Mouse (Mus musculus): ENCODE data around the gene Atp6v1c2.

DNA sequence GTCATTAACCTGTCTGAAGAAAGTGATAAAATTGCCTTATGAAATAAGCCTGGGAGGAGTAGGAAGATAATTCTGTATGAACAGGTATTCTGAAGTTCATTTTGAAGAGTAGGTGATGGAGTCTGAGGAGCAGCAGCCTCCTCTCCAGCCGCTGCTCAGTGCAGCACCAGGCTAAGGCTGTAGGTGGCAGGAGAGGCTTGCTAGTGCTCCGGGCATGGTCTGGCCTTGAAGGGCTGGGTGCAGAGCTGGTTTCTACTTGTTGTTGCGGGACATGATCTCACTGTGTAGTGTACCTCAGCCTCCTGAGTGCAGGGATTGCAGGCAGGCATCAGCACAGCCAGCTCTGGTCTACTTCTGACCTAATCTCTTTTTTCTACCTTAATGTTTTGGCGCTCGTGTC lies 37.8 kb upstream of the Atp6v1c2 start:
- peak; percentile 51; the same call in 1 of the 2 replicates for TF ChIP-seq CTCF (IDR thresholded peaks at IDR 0.05; ENCODE audit: borderline replicate concordance, control insufficient read depth, extremely low read depth, insufficient read depth, low read length, poor library complexity)
- TF ChIP-seq POLR2A (IDR thresholded peaks at IDR 0.05; ENCODE audit: control insufficient read depth, extremely low read depth, insufficient read depth, low read length, poor library complexity): no peak
